Mouse (Mus musculus) lung, embryonic 16.5 days (tissue): ENCODE data around the gene Iqsec1. TPM values are rescaled to one million over a fixed set of nuclear protein-coding genes. Genes with fewer than 3 reads are reported as not detected.
A peak's percentile ranks its signal among the peaks of the same experiment; 100 is the strongest.

ENCODE experiments used
- ATAC-seq: fragments of 200-750 bp; cut with Nextera tagmentation; 2 replicates; pipeline ENCODE4 v1.8.0; 2017; ENCODE audit warnings: low read depth, mild to moderate bottlenecking, moderate library complexity
- H3K27ac ChIP-seq: fragments of 300-500 bp; sonication (generic); 2 replicates; pipeline ENCODE4 v1.5.1; 2014; ENCODE audit warnings: mild to moderate bottlenecking, control low read depth, low read length
- H3K27me3 ChIP-seq: fragments of 300-500 bp; sonication (generic); 2 replicates; pipeline ENCODE4 v1.6.1; 2014; ENCODE audit warnings: low read depth, low read length, mixed read lengths; ENCODE audit not compliant: control insufficient read depth, insufficient read depth
- H3K36me3 ChIP-seq: fragments of 300-500 bp; sonication (generic); 2 replicates; pipeline ENCODE4 v1.6.1; 2014; ENCODE audit warnings: low read length; ENCODE audit not compliant: control insufficient read depth, insufficient read depth
- H3K4me1 ChIP-seq: fragments of 300-500 bp; sonication (generic); replicated peaks from 2 replicates; pipeline ENCODE4 v1.6.1; 2014; ENCODE audit warnings: low read length, mixed read lengths; ENCODE audit not compliant: control insufficient read depth, insufficient read depth
- H3K4me2 ChIP-seq: fragments of 300-500 bp; sonication (generic); 2 replicates; pipeline ENCODE4 v1.6.1; 2014; ENCODE audit warnings: low read depth, low read length, control low read depth
- H3K4me3 ChIP-seq: fragments of 300-500 bp; sonication (generic); 2 replicates; pipeline ENCODE4 v1.5.1; 2014; ENCODE audit warnings: mild to moderate bottlenecking, low read length, control low read depth
- H3K9ac ChIP-seq: fragments of 300-500 bp; sonication (generic); 2 replicates; pipeline ENCODE4 v1.6.1; 2014; ENCODE audit warnings: low read length, control low read depth
- H3K9me3 ChIP-seq: fragments of 300-500 bp; sonication (generic); 2 replicates; pipeline ENCODE4 v1.6.1; 2016; ENCODE audit warnings: low read length; ENCODE audit not compliant: control insufficient read depth
- WGBS: fragments of 180-500 bp; shearing (Covaris S2); extraction: QIAGEN DNeasy Blood & Tissue Kit; methylation state at CpG from one replicate; pipeline ENCODE4 v1.1.7; 2014; 5-methylcytosine and 5-hydroxymethylcytosine counted together
- polyA plus RNA-seq: library from polyadenylated mRNA; unstranded; fragments of >200 nt; fragmentation: Nextera tagmentation; extraction: Ambion mirVana; gene quantifications from 2 replicates; pipeline ENCODE4 v1.2.1, GENCODE M21; 2015

Gene Iqsec1
- polyA plus RNA-seq, 1 experiment from 2014 or later = 11.7 TPM

- peaks cover 22% of the 10 kb centered on the region for H3K4me1 ChIP-seq
- no peaks in the 10 kb centered on the region for H3K27me3 ChIP-seq
- peak; percentile 31 for ATAC-seq
- H3K4me2 ChIP-seq = no peak overlapping the region
- no peak overlapping the region; the same call in 1 of the 2 replicates for H3K27ac ChIP-seq
- no peak overlapping the region for H3K4me3 ChIP-seq
- H3K36me3 ChIP-seq = no peaks in the 10 kb centered on the region
- no peaks in the 10 kb centered on the region for H3K9me3 ChIP-seq
- 62% methylated on average over 11 of the region's 11 CpGs for WGBS
- no peak overlapping the region for H3K9ac ChIP-seq
Observed at GRCm38 (mm10) chr6:90624733-90625132, 363.8 kb downstream of the Iqsec1 start.

GRCm38 (mm10) chr6:90624184-90624583, 364.3 kb downstream of the Iqsec1 start:
- H3K27me3 ChIP-seq = no peaks in the 10 kb centered on the region
- H3K4me1 ChIP-seq = peaks cover 27% of the 10 kb centered on the region
- ATAC-seq = peak; percentile 68
- H3K36me3 ChIP-seq = no peaks in the 10 kb centered on the region
- H3K9me3 ChIP-seq = no peaks in the 10 kb centered on the region
- H3K4me2 ChIP-seq = no peak overlapping the region
- no peak overlapping the region for H3K9ac ChIP-seq
- no peak overlapping the region for H3K4me3 ChIP-seq
- WGBS = 44% methylated on average over 6 of the region's 6 CpGs
- peak overlapping the region; percentile 63 for H3K27ac ChIP-seq

DNA sequence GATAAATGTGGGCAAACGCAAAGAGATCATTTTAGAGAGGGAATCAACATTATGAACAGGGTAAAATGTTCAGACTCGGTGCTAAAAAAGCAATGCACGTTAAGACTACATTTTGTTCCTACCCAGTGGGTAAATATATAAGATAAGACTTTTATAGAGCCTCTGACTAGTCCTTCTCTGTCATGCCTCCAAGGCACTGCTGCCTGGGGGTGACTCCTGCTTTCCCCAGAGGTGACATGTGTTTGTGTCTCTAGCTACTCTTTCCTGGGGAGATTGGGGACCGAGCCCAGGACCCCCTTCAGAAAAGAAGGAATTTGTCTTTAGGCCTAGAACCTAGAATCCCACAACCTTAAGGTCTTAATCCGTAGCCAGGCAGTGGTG, 365.0 kb downstream of the Iqsec1 start:
- H3K9me3 ChIP-seq = no peaks in the 10 kb centered on the region

GRCm38 (mm10) chr6:90622758-90623455, 365.6 kb downstream of the Iqsec1 start:
- H3K9ac ChIP-seq = no peak overlapping the region; the same call in 1 of the 2 replicates
- no peak overlapping the region for H3K4me3 ChIP-seq
- H3K27ac ChIP-seq = no peak overlapping the region
- no peaks in the 10 kb centered on the region for H3K27me3 ChIP-seq
- H3K4me1 ChIP-seq = peaks cover 33% of the 10 kb centered on the region
- H3K9me3 ChIP-seq = no peaks in the 10 kb centered on the region
- ATAC-seq = no peak
- 41% methylated on average over 11 of the region's 11 CpGs for WGBS
- H3K36me3 ChIP-seq = no peaks in the 10 kb centered on the region
- no peak overlapping the region for H3K4me2 ChIP-seq

More for the DNA sequence above, 365.0 kb downstream of the Iqsec1 start:
- H3K4me1 ChIP-seq = peaks cover 33% of the 10 kb centered on the region
- no peaks in the 10 kb centered on the region for H3K36me3 ChIP-seq
- ATAC-seq = no peak
- WGBS = 62% methylated on average over 5 of the region's 5 CpGs
- H3K27me3 ChIP-seq = no peaks in the 10 kb centered on the region
- no peak overlapping the region for H3K4me2 ChIP-seq
- no peak overlapping the region for H3K4me3 ChIP-seq
- H3K27ac ChIP-seq = no peak overlapping the region
- no peak overlapping the region for H3K9ac ChIP-seq

DNA sequence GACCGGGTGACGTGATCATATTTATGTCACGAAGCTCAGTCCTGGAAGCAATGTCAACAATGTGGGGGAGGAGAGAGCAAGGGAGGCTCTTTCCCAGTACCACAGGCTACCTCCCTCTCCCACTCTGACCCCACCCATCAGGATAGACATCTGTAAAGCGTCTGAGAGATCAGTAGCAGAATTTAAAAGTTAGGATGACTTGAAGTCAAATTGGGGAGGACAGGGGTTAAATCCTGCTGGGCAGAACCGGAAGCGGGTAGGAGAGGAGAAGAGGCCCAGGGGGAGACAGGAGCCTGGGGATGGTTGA, 366.9 kb downstream of the Iqsec1 start:
- no peak overlapping the region for H3K4me3 ChIP-seq
- H3K9ac ChIP-seq = no peak overlapping the region
- no peaks in the 10 kb centered on the region for H3K27me3 ChIP-seq
- H3K36me3 ChIP-seq = no peaks in the 10 kb centered on the region
- H3K4me1 ChIP-seq = peaks cover 33% of the 10 kb centered on the region
- ATAC-seq = no peak
- 42% methylated on average over 6 of the region's 6 CpGs for WGBS
- H3K9me3 ChIP-seq = no peaks in the 10 kb centered on the region
- no peak overlapping the region for H3K4me2 ChIP-seq
- no peak overlapping the region for H3K27ac ChIP-seq

DNA sequence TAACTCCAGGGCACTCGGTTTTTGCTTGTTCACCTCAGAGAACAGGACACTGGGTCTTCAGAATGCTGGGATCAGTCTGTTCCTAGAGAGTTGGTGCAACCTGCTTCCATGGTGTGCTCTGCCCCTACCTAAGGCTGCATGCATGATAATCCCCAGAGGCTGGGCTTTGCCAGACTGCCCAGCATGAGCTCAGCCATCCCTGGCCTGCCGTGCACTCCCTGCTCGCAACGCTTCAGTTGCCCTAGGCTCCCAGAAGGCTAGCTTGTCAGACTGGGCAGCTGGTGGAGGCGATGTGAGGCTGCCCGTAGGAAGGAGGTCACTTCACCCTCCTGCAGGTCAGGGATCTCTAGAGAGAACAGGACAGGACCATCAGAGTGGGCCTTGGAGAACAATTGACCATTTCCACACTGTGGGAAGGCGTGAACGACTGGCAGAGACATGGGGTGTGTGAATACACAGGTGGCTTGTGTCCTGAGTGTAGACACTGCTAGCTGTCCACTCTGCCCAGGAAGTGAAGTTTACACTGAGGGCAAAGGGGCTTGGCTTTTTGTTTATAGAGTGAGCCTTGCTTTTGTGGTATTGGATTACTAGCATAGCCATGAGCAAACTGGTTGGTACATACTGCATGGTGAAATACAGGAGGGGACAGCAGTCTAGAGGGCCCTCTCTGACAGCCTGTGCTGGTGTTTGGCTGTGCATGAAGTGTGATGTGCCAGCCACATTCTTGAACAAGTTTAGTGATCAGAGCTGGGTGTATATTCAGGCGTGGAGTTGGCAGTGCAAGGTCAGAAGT, 367.5 kb downstream of the Iqsec1 start:
- whole genome bisulfite sequencing = 49% methylated on average over 9 of the region's 9 CpGs
- no peaks in the 10 kb centered on the region for H3K27me3 ChIP-seq
- no peak overlapping the region for H3K27ac ChIP-seq
- no peaks in the 10 kb centered on the region for H3K36me3 ChIP-seq
- no peak overlapping the region for H3K4me3 ChIP-seq
- H3K9me3 ChIP-seq = no peaks in the 10 kb centered on the region
- peaks cover 33% of the 10 kb centered on the region for H3K4me1 ChIP-seq
- no peak; the same call in 1 of the 2 replicates for ATAC-seq
- H3K4me2 ChIP-seq = no peak overlapping the region
- H3K9ac ChIP-seq = no peak overlapping the region

GRCm38 (mm10) chr6:90619936-90620335, 368.5 kb downstream of the Iqsec1 start:
- Histone ChIP-seq H3K36me3 (no peaks in the 10 kb centered on the region), H3K4me1 (peaks cover 33% of the 10 kb centered on the region), H3K9ac (no peak overlapping the region), H3K27me3 (no peaks in the 10 kb centered on the region), H3K4me2 (no peak overlapping the region), H3K9me3 (no peaks in the 10 kb centered on the region), H3K4me3 (no peak overlapping the region), H3K27ac (no peak overlapping the region)
- no peak for ATAC-seq
- WGBS = 78% methylated on average over 5 of the region's 5 CpGs

DNA sequence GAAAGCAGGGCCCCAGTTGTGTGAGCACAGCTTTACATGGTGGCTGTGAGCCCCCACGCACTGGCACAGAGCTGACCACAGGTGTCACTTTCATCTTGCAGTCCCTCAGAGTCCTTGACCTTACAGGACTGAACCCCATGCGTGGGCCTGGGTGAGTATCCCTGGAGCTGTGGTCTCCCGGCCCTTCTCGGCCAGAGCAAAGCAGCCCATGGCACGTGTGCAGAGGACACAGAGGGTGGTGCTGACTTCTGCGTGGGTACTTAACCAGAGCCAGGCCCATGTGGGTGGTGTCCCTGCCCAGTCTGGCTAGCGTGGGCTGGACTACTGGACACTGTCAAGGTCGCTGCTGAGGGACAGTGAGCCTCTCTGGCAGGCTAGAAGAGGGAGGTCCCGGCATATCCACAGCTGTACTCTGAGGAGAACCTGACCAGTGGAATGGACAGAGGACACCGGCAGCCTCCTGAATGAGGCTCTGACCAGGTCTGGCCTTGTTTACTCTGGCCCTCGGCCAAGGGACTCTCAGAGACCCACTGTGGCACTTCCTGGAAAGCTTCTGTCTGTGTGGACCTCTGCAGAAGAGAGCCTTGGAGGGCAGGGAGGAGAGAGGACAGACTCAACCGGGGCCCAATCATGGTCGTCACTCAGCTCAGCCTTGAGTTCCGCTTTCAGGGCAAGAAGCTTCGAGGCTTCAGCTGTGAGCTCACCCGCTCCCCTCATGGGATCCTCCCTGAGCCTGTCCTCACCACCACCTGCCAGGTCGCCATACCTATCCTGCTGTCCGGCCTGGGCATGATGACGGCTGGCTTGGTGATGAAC, 369.5 kb downstream of the Iqsec1 start:
- Histone ChIP-seq H3K4me1 (peaks cover 29% of the 10 kb centered on the region), H3K27ac (no peak overlapping the region), H3K36me3 (no peaks in the 10 kb centered on the region), H3K4me2 (no peak overlapping the region), H3K4me3 (no peak overlapping the region), H3K27me3 (no peaks in the 10 kb centered on the region), H3K9me3 (no peaks in the 10 kb centered on the region), H3K9ac (peak overlapping the region; percentile 39)
- 53% methylated on average over 19 of the region's 19 CpGs for WGBS
- ATAC-seq = peak; percentile 44

DNA sequence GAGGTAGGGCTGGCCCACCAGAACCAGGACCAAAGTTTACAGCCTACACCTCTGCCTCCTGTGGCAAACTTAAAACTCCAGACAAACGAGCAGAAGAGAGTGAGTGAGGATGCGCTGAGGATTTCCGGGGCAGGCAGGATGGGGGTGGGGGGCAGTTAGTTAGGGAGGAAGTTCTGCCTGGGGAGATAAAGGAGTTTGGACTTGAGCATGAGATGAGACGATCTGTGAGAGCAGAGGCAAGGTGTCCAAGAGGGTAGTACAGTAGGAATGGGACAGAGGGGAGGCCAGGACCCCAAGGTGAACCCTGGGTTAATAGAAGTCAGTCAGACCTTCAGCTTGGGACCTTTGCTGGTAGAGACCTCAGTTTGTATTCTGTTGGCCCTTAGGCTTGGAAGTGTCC, 370.2 kb downstream of the Iqsec1 start:
- Histone ChIP-seq H3K36me3 (no peaks in the 10 kb centered on the region), H3K27ac (no peak overlapping the region), H3K4me2 (no peak overlapping the region), H3K9ac (no peak overlapping the region), H3K27me3 (no peaks in the 10 kb centered on the region), H3K4me1 (peaks cover 27% of the 10 kb centered on the region), H3K4me3 (no peak overlapping the region), H3K9me3 (no peaks in the 10 kb centered on the region)
- 42% methylated on average over 4 of the region's 4 CpGs for WGBS
- ATAC-seq = no peak
